Mouse (Mus musculus) urinary bladder, postnatal 10 days (tissue): ENCODE data around the gene E2f6.

ENCODE experiments used
- DNase-seq: peaks from one replicate; pipeline ENCODE4 v3.0.0; 2022; ENCODE audit warnings: low spot score

E2f6 gene

DNA sequence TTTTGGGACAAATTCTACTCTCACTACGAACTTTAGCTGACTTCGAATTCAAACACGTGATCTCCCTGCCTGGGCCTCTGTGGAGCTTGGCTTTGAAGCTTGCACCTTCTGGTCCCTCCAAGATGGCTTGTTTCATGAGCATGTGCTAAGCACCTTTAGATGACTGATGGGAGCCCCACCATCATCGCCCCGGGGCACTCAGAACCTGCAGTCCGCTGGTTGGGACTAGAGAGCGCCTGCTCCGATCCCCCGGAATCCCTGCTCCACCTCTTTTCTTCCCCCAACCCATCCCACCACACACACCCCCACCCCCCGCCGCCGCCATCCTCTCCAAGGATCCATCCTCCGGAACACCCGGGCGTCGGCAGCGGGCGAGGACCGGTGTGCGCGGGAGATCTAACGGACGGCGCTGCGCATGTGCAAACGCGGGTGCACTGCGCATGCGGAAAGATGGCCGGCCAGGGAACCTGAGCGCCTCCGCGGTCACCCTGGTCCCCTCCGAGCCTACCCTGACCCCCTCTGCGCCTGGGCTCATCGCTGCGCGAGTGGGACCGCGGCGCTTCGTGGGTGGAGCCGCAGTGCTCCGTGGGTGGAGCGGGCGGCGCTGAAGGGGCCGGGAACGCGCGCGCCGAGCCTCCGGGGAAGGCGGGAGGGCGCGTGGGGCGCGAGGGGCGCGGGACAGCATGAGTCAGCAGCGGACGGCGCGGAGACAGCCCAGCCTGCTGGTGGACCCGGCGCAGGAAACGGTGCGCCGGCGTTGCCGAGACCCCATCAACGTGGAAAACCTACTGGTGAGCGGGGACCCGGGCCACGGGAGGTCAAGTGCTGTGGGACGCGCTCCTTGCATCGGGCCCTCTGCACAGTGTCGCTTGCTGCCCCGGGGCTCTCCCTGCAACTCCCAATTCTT lies at the start of gene E2f6:
E2f6 (plus strand) TSS at position 439 of the 907 bp plus-strand sequence.
- peak; percentile 36 for DNase-seq

DNA sequence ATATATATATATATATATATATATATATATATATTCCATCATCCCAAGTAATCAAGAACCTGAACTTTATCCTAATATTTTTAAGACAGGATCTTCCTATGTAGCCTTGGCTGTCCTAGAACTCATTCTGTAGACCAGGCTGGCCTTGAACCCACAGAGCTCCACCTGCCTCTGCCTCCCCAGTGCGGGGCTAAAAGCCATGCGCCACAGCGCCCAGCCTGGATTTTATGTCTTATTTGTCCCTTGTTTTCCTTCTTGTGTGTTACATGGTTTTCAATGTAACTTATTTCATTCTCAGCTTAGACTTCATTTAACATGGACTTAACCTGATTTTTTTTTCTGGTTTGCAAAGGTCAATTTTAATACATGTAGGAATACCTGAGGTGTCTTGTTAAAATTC lies 49.3 kb upstream of the E2f6 start:
- DNase-seq, result no peak

DNA sequence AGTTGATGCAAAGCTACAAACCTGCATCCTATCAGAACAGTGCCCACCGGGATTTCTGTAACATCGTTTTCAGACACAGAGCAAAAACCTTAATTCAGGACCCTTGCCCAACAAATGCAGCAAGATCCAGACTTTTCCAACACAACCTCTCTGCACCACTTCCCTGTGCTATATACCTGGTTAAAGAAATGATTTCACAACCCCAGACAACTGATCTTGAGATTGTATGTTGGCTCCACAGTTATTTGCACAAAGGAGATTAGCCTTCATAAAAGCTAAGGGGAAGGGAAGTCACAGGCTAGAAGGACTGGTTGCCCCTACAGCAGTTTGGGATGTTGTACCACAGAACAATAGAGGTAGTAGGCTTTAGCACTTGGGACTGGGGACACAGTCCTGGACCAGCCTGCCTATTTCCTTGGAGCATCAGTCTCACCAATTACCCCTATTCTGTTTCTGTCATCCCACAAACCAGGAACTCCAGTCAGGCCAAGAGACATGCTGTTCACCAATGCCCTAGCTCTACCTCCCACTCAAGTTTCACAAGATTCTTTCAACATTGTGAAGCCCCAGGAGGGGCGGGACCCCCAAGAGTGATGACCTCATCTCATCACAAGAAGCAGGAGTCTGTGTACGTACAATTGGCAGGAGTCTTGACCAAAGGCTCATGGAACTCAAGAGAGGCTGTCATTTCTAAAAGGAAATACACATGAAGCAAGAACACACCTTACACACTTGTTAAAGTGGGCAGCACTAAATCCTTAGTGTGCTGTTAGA lies 46.9 kb upstream of the E2f6 start:
- DNase-seq, result no peak

DNA sequence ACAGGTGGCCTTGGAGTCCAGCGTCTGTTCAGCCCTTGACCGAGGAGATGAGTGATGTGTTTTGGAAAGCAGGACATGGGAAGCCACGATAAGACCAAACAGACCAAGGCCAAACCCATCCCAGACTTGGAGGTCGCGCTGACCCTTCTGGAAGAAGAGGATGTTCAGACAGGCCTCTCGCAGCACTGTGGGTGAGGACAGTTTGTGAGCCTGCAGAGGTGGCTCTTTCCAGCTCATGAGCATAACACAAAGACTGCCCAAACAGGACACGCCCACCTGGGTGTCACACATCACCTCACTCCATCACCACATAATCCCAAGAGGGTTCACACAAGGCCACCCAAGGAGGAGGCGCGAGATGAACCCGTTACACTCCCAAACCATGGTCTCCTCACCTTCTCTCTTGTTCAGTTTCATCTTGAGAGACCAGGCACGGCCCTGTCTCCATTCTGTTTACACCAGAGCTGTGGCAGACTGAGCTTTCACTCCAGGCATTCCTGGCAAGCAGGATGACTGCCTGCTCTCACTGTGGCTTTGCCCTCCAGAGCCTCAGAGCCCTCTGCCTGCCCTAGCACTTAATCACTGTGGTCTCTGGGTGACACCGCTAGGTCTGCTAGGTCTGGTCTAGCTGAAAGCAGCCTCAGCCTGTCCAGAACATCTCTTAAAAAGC lies 45.9 kb upstream of the E2f6 start:
- DNase-seq, result no peak

DNA sequence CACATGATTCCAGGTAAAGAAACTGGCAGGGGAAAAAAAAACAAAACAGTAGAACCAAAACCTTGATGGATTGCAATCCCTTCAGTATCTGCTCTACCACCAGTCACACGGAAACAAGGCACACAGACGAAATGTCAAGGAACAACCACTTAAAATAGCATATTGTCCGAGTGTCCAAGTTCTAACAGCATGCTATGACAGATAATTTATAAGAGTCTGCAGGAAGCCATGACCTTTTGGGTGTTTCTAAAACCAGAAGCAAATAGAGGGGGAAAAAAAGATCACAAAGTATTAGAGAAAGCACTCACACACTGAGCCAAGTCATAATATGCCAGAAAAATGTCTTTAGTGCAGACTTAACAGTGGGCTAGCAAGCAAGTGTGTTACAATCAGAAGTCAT lies 42.5 kb upstream of the E2f6 start:
- DNase-seq, result no peak

DNA sequence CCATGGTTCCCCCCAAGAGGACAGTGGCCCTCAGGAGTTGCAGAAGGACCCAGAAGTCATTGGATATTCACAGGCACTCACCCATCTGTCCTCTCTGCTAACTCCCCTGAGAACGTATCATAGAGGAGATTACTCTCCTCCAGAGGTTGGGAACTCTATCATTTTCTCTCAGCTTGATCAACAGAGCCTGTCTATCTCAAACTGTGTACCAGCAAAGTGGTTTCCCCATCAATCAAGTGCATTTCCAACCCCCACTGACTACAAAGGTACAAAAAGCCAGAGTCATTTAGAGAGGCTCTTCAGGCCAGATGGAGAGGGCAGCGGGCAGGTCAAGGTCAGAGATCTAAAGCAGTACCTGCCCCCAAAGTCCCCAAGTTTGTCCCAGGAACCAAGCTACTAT lies 42.1 kb upstream of the E2f6 start:
- no peak for DNase-seq

DNA sequence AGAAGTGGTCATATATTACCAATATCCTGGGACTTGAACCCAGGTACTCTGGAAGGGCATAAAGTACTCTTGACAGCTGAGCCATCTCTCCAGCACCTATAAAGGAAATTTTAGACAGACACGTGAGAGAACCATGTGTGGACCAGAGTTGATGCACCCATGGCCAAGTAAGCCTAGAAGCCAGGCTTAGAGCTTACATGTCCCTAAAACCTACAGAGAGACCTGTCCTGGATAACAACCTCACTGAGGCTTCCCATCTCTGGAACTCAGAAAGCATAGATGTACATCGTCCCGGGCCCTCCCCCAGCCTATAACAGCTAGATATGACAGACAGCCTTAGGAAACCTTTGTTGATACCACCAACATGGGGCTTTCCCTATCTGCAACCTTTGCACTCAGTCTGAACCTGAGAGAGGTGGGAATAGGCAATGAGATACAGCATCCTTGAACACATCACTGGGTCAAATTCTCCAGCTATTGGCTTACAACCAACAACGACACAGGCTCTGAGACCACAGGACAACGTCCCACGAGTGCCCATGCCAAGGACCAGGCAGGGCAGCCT lies 41.1 kb upstream of the E2f6 start:
- DNase-seq, result no peak

DNA sequence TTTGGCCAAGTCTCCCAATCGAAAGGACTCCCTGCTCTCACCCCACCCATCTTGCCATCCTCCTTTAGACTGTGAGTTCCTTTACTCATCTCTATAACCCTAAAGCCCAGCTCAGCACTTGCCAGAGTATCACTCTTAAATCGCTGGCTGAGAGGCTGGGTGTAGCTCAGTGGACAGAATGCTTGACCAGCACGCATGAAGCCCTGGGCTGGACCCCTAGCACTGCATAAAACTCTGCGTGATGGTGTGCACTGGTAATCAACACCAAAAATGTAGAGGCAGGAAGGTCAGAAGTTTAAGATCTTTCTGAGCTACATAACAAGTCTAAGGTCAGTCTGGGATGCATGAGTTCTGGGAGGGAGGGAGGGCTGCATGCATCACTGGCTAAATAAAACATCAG lies 36.2 kb upstream of the E2f6 start:
- no peak for DNase-seq

DNA sequence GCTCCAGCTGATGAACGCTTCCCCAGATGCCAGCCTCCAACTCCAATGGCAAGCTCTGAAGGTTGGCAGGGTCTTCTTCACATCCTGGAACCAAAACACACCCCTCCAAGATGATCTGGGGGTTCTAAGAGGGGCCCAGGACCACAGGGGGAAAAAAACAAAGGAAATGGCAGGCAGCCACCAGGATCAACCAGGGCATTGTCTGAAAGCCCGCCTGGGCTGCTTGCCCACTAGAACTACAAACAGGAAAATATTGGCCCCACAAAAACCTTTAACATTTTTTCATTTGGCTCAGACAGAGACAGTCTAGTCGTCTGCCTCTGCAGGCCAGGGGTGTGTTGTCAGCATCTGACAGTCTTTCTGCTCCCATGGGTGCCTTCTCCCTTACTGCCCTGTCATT lies 35.4 kb upstream of the E2f6 start:
- no peak for DNase-seq

DNA sequence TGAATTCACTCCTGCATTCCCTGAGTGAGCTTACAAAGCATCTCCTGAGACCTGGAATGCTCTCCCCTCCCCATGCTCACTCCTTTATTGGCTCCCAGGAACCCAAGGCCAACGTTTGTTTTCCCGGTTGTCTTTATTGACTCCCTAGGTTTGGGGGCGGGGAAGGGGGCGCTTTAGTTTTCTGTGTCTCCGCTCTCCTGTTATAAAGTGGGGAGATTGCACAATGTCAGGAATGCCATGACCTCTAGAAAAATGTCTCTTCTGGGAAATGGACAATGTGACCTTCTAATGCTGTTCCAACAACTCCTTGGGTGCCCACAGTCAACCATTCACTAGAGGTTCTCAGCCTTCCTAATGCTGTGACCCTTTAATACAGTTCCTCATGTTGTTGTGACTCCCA lies 32.2 kb upstream of the E2f6 start:
- DNase-seq, result no peak

DNA sequence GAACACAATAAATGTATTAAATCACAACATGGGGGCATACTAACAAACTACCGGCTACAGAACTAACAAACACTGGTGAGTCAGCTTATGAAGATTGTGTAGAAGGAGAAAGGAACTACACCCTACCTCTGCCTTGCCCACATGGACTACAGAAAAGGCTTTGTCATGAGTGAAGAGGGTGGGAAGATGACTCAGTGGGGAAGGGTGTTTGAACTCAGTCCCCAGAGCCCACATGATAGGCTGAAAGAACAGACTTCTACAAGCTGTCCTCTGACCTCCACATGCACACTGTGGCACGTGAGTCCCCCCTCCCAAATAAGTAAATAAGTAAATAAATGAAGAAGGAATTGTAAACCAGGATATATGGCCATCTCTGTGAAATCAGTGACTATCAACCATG lies 31.6 kb upstream of the E2f6 start:
- no peak for DNase-seq

DNA sequence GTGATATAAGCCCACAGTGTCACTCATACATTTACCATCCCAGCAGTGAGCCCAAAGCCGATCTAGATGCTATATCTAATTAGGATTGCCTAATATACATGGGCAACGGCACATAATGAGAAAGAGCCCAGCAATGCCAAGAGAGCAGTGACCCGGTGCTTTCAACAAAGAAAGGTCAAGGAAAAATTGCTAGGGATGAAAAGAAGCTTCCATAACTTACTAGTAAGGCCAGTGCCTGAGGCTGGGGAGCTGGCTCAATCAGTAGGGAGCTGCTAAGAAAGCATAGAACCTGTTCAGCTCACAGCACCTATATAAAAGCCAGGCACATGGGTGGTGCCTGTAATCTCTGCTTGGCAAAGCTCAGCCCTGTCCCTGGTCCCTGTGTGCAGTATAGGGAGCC lies 30.4 kb upstream of the E2f6 start:
- DNase-seq, result no peak

DNA sequence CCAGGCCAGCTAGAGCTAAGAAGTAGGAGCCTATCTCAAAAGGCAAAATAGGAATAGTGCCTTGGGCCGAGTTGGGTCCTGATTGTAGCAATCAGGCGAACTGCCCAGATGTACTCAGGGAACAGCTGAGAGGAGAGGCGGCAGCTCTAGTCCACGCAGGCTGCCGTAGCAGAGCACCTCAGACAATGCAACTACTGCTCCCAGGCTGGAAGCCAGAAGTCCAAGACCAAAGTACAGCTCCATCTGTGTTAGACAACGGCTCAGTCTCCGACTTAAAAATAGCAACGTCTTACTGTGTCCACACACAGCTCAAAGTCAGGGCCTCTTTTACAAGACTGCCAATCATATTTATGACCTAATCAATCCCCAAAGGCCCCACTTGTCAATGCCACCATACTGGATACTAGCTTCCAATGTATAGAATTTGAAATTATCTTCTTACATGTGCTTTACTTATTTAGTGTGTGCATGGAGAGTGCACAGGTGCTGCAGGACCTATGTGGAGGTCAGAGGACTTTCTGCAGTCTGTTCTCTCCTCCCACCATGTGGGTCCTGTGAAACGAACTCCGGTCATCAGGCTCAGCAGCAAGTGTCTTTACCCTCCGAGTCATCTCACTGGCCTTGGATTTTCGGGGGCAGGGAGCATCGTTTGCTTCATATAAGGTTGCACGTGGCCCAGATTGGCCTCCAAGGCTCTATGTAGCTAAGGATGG lies 29.6 kb upstream of the E2f6 start:
- DNase-seq, result no peak

DNA sequence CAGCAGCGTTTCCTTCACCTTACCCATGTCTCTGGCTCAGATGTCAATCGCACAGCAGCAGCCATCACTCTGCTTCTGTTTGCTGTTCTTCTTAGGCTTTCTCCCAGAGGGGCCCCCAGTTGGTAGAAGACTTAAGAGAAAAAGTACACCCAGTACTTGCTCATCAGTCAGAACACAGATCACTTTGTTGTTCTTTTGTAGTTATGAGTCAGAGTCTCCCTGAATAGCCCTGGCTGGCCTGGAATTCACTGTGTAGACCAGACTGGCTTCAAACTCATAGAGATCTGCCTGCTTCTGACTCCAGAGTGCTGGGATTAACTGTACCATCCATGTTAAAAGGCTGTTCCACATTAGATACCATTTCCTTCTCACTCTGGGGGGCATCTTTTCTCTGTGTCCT lies 22.2 kb upstream of the E2f6 start:
- no peak for DNase-seq

DNA sequence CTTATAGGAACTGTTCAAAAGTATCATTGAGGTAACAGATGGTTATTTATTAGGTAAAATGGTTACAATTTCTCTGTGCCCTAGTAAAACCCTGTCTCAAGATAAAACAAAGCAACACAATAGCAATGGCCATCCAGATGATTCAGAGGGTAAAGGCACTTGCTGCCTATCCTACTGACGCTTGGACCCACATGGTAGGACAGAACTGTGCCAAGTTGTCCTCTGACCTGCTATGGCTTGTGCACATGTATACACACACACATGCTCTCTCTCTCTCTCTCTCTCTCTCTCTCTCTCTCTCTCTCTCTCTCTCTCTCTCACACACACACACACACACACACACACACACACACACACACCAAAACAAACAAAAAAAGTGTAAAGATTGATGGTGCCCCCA lies 21.6 kb upstream of the E2f6 start:
- DNase-seq, result no peak

DNA sequence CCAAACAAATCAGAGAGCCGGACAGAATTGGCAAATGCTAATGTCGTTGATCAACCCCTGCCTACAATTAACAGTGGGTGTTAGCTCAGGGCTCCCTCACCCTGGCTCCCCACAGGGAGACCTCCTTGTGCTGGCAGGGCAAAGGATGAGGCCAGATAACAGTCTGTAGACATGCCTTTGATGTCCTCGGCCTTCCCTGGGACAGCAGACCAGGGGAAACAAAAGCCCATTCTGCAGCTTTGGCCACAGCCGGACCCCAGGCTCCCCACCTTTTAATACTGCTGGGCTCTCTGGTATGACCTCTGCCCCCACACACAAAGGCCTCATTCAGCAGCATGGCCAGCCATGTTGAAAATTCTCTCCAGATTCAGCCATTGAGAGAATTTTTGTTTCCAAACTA lies 21.0 kb upstream of the E2f6 start:
- DNase-seq, result no peak

DNA sequence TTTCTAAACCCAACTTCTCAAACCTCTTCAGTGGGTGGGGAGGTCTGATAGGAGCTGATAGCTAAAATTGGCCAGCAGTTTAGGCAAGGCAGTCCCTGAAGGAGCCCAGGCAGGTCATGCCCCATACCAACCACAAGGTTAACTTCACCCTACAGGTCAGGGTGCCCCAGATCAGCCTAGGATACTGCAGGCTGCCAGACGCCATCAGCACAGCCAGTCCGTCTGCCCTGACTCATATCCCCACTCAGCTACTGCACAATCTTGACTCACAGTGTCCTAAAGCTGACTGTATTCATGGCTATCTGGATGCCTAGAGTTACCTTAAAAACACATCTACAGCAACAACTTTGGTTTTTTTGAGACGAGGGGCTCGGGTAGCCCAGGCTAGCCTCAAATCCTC lies 20.3 kb upstream of the E2f6 start:
- no peak for DNase-seq

DNA sequence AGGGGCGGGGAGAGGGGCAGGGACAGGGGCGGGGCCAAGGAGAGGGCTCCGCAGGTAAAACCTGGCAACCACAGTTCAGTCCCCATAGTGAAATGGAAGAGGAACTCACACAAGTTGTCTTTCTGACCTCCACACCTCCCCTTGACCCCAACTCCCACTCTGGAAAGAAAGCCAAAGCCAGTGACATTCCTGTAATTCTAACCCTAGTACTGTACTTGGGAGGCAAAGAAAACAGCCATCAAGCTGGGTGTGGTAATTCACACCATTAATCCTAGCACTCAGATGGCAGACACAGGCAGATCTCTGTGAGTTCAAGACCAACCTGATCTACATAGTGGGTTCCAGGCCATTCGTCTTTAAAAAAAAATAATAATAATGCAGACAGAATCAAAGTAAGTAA lies 17.4 kb upstream of the E2f6 start:
- no peak for DNase-seq

DNA sequence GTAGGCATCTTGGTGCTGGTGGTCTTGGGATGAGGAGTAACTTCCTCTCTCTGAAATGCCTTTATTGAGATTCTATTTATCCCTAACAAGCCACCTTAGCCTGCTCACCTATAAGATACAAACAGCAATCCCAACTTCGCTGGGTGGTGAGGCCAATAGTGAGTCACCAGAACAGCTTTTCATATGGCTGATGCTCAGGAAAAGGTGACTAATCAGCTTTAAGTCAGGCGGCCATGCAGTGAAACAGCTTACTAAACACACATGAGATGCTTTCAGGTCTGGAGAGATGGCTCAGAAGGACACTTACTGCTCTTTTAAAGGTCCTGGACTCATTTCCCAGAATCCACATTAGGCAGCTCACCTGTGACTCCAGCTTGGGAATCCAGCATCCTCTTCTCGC lies 15.0 kb upstream of the E2f6 start:
- no peak for DNase-seq

DNA sequence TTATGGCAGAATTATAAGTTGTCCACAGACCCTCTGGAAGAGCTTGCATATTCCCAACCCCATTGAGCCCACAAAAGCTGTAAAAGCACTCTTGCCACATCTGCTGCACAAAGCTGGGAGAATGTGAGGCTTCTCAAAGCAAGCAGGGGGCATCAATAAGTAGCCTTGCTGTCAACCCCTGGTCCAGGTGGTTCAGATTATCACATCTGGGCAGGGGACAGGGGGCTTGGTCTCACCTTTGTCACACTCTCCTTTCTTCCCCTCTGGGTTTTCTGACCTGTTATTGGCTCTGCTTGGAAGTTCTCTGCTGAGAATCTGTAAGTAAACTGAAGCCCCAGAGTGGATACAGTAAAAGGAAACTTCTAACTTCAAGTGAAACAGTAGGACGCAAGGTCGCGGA lies 11.9 kb upstream of the E2f6 start:
- DNase-seq, result no peak

DNA sequence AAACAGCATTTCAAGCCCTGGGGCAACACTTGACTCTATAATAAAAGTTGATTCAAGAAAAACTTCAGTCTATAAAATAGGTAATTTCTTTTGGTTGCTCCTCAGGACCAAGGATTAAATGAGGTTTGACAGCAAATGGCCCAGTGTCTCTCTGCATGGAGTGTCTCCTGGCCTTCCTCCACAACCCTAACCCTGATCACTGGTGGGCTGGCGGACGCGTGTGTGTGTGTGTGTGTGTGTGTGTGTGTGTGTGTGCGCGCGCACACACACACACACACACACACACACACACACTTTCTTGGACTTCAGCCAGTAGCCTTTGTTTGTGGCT lies 10.9 kb upstream of the E2f6 start:
- DNase-seq, result no peak
